Mouse (Mus musculus): ENCODE data around the gene Capza1. TPM values are rescaled to one million over a fixed set of nuclear protein-coding genes. Genes with fewer than 3 reads are reported as not detected.

The Capza1 gene
- polyA plus RNA-seq (2015; fragmentation: Illumina TruSeq; extraction: RNeasy Lipid Tissue Mini Kit (QIAGEN cat#74804); ENCODE audit: insufficient read depth, low replicate concordance) = 351 TPM

GRCm38 (mm10) chr3:104863786-104864650 lies at the start of gene Capza1, which contains the start of gene St7l:
Capza1 (minus strand) TSS chr3:104864505.
St7l (plus strand) TSS chr3:104864005.

GRCm38 (mm10) chr3:104817991-104818748 lies 46.1 kb downstream of the Capza1 start, which contains the start of gene Mov10:
Mov10 (minus strand) TSS chr3:104818563.

GRCm38 (mm10) chr3:104788075-104788474 lies 76.2 kb downstream of the Capza1 start, which contains the start of gene Rhoc:
Rhoc (plus strand) TSS chr3:104788375.

GRCm38 (mm10) chr3:104781471-104781903 lies 82.8 kb downstream of the Capza1 start, which contains the start of gene Fam19a3:
Fam19a3 (minus strand) TSS chr3:104781840.

GRCm38 (mm10) chr3:104780561-104781420 lies 83.5 kb downstream of the Capza1 start, which contains the start of gene Ppm1j:
Ppm1j (plus strand) TSS chr3:104781056.

Other genes with a start within 250 kb of the Capza1 start
- 49.9 TPM for gene Slc16a1, start 225.8 kb downstream of the Capza1 start, polyA plus RNA-seq (2015; fragmentation: Illumina TruSeq; extraction: RNeasy Lipid Tissue Mini Kit (QIAGEN cat#74804); ENCODE audit: insufficient read depth, low replicate concordance)
- 3.7 TPM for gene Ppm1j, start 83.4 kb downstream of the Capza1 start, polyA plus RNA-seq (2015; fragmentation: Illumina TruSeq; extraction: RNeasy Lipid Tissue Mini Kit (QIAGEN cat#74804); ENCODE audit: insufficient read depth, low replicate concordance)
- 0.57 TPM for gene Fam19a3, start 82.7 kb downstream of the Capza1 start, polyA plus RNA-seq (2015; fragmentation: Illumina TruSeq; extraction: RNeasy Lipid Tissue Mini Kit (QIAGEN cat#74804); ENCODE audit: insufficient read depth, low replicate concordance)
- 17.6 TPM for gene Rhoc, start 76.1 kb downstream of the Capza1 start, polyA plus RNA-seq (2015; fragmentation: Illumina TruSeq; extraction: RNeasy Lipid Tissue Mini Kit (QIAGEN cat#74804); ENCODE audit: insufficient read depth, low replicate concordance)
- 11.7 TPM for gene Mov10, start 45.9 kb downstream of the Capza1 start, polyA plus RNA-seq (2015; fragmentation: Illumina TruSeq; extraction: RNeasy Lipid Tissue Mini Kit (QIAGEN cat#74804); ENCODE audit: insufficient read depth, low replicate concordance)
- gene St7l, start 500 bp downstream of the Capza1 start, polyA plus RNA-seq (2015; fragmentation: Illumina TruSeq; extraction: RNeasy Lipid Tissue Mini Kit (QIAGEN cat#74804); ENCODE audit: insufficient read depth, low replicate concordance) = 19.2 TPM
- 0.80 TPM for gene Wnt2b, start 97.4 kb upstream of the Capza1 start, polyA plus RNA-seq (2015; fragmentation: Illumina TruSeq; extraction: RNeasy Lipid Tissue Mini Kit (QIAGEN cat#74804); ENCODE audit: insufficient read depth, low replicate concordance)
- 9.3 TPM for gene Cttnbp2nl, start 188.6 kb upstream of the Capza1 start, polyA plus RNA-seq (2015; fragmentation: Illumina TruSeq; extraction: RNeasy Lipid Tissue Mini Kit (QIAGEN cat#74804); ENCODE audit: insufficient read depth, low replicate concordance)
- not detected for gene 4930564D02Rik, start 202.3 kb upstream of the Capza1 start, polyA plus RNA-seq (2015; fragmentation: Illumina TruSeq; extraction: RNeasy Lipid Tissue Mini Kit (QIAGEN cat#74804); ENCODE audit: insufficient read depth, low replicate concordance)